Mouse (Mus musculus): ENCODE measurements around the gene Ppp6r3. TPM values are rescaled to one million over a fixed set of nuclear protein-coding genes. Genes with fewer than 3 reads are reported as not detected.
A peak's percentile ranks its signal among the peaks of the same experiment; 100 is the strongest.

Ppp6r3 gene
- 10 to 100 TPM; 76.0 to 85.1 TPM for total RNA-seq (2021)
- long read RNA-seq, experiment 1, full-length matches to known transcripts = 15 of 56 reads
- long read RNA-seq, experiment 1, partial matches to known transcripts = 5 of 56 reads
- long read RNA-seq, experiment 1, other reads (novel, unspliced or antisense) = 36 of 56 reads
- long read RNA-seq, experiment 2, full-length matches to known transcripts = 6 of 36 reads
- long read RNA-seq, experiment 2, partial matches to known transcripts = 8 of 36 reads
- long read RNA-seq, experiment 2, other reads (novel, unspliced or antisense) = 22 of 36 reads

- Histone ChIP-seq H3K27ac (peak within 1 kb of the TSS; percentile 95), H3K4me3 (peak within 1 kb of the TSS; percentile 89)
- DNase-seq (ENCODE audit: extremely low spot score in 1 of 2, low spot score in 2 of 2) = peak; percentile 95 to 97
- TF ChIP-seq CTCF (IDR thresholded peaks at IDR 0.05) = no peak
- intact Hi-C loops (cut with DNase I) = loop anchor here (2.0 to 5.0 kb wide), 2 partner anchors 49 to 189 kb away; partner anchors contain the start of gene Tesmin
Measured at GRCm38 (mm10) chr19:3575632-3576384, at the start of gene Ppp6r3. Gene Ppp6r3, minus strand, starts transcription at chr19:3575749.

DNA sequence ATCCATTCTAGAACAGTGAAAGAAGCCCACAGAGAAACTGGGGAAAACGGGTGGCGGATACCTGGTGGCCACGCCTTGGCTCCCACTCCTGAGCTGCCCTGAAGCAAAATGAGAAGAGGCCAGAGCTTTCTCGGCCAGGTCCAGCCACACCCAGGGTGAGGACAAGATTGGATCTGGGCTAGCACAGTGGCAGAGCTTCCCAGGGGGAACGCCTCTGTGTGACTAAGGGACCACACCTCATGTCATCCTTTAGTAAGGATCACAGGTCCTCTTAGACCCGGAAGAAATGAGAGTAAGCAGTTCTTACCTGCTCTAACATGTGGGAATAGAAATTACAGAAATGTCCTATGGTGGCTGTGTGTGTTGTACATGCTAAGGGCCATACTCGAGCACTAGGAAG is 49.6 kb upstream of the Ppp6r3 start:
- DNase-seq (ENCODE audit: extremely low spot score in 1 of 2, low spot score in 2 of 2) = no peak
- Histone ChIP-seq H3K27ac (no peak overlapping the region), H3K4me3 (no peak overlapping the region)
- intact Hi-C loops (cut with DNase I) = loop anchor here (2.0 kb wide), 1 partner anchor 74 kb away; no protein-coding TSS in a partner anchor
- no peak for TF ChIP-seq CTCF (IDR thresholded peaks at IDR 0.05)

DNA sequence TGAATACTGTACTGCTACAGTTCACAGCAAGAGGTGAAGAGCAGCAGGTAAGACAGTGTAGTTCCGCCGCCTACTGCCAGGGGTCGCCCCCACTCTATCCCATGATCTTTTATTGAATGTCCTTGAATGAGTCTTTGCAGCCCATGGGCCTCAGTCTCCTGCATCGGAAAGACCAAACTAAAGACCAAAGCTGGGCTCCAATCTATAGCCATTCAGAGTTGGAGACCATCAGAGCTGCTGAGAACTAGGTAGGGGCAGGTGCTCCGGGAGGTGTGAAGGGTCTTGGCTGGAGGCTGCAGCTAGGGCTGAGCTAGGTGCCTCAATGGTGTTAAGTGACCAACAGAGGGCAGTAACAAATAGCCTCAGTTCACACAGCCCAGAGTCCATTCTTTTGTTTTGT is 48.3 kb upstream of the Ppp6r3 start:
- peak; percentile 48 for TF ChIP-seq CTCF (IDR thresholded peaks at IDR 0.05)
- H3K4me3 ChIP-seq = no peak overlapping the region
- DNase-seq (ENCODE audit: extremely low spot score in 1 of 2, low spot score in 2 of 2) = peak in 1 of 2 experiments; percentile 26
- intact Hi-C loops (cut with DNase I) = loop anchor here (2.0 to 5.0 kb wide), 2 partner anchors 75 to 93 kb away; no protein-coding TSS in a partner anchor
- no peak overlapping the region for H3K27ac ChIP-seq

GRCm38 (mm10) chr19:3623294-3623693 is 47.7 kb upstream of the Ppp6r3 start:
- no peak overlapping the region for H3K27ac ChIP-seq
- TF ChIP-seq CTCF (IDR thresholded peaks at IDR 0.05) = no peak
- no peak for DNase-seq (ENCODE audit: extremely low spot score in 1 of 2, low spot score in 2 of 2)
- intact Hi-C loops (cut with DNase I) = loop anchor here (5.0 kb wide), 1 partner anchor 94 kb away; no protein-coding TSS in a partner anchor
- no peak overlapping the region for H3K4me3 ChIP-seq

DNA sequence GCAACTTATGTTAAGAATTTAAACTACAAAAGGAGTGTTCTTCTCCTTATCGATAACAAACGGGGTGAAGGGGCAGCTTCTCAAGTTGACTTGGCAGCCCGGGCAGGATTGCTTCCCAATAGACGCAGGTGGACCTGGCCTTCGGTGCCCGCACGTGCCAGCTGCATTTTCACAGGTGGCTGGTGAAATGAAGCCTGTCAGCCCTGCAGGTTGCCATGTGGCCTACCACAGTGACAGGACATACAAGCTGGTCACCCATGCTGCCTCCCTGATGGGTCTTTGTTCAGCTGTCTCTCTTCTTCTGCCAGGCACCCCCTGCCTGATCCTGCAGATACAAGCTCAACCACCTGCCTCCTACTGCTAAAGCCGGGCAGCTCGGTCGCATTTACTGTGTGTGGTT is 45.3 kb upstream of the Ppp6r3 start:
- intact Hi-C loops (cut with DNase I) = loop anchor here (5.0 kb wide), 1 partner anchor 96 kb away; no protein-coding TSS in a partner anchor
- TF ChIP-seq CTCF (IDR thresholded peaks at IDR 0.05) = no peak
- no peak overlapping the region for H3K4me3 ChIP-seq
- H3K27ac ChIP-seq = no peak overlapping the region
- no peak for DNase-seq (ENCODE audit: extremely low spot score in 1 of 2, low spot score in 2 of 2)

- peak; percentile 41 for TF ChIP-seq CTCF (IDR thresholded peaks at IDR 0.05)
- Histone ChIP-seq H3K4me3 (no peak overlapping the region), H3K27ac (no peak overlapping the region)
- no peak for DNase-seq (ENCODE audit: extremely low spot score in 1 of 2, low spot score in 2 of 2)
- intact Hi-C loops (cut with DNase I) = no loop called here
Measured at GRCm38 (mm10) chr19:3619359-3619758, 43.8 kb upstream of the Ppp6r3 start.

DNA sequence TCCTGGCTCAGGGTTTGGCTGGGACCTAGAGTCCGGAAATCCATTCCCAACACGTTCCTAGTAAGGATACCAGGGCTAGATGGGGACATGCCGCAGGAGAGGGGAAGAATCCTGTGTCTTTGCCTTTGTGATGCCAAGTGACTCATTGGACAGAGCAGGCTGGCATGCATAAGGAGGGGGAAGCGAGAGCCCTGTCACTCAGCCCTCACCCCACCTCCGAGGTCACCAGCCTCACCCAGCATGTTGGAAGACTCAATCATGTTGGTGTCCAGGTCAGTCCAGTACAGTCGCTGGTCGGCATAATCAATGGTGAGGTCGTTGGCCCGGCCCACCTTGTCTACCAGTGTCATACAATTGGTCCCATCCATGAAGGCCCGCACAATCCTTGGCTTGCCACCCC is 38.4 kb upstream of the Ppp6r3 start:
- intact Hi-C loops (cut with DNase I) = no loop called here

DNA sequence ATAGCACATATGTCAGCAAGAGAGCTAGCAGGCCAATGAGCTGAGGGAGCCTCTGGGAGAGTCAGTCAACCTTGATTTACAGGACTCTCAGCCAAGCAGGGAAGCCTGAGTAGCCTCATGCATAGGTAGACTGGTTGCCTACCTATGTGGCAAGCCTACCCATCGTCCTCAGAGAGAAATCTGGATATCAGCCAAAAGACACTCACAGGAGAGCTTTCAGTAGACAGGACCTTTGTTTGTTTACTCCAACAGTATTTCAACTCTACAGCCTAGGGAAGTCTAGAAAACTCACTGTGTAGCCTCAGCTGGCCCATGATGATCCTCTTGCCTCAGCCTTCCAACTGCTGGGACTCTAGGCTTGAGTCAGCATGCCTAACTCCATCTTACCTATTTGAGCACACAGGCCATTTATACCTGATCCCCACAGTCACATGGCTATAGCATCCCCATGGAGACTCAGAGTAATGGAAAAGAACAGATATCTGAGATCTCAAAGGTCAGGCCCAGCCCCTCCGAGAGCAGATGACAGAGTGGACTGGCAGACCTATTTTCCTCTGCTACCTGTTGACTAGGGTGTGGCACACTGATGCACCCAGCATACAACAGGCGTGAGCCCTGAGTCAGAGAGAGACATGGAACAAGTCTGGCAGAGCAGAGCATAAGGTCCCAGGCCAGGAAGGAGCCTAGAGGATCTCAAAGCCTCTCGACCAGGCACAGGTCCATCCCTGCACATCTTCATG is 37.2 kb upstream of the Ppp6r3 start:
- Histone ChIP-seq H3K4me3 (no peak overlapping the region), H3K27ac (no peak overlapping the region)
- intact Hi-C loops (cut with DNase I) = no loop called here
- TF ChIP-seq CTCF (IDR thresholded peaks at IDR 0.05) = no peak
- no peak for DNase-seq (ENCODE audit: extremely low spot score in 1 of 2, low spot score in 2 of 2)

More for the DNA sequence above, 38.4 kb upstream of the Ppp6r3 start:
- no peak for DNase-seq (ENCODE audit: extremely low spot score in 1 of 2, low spot score in 2 of 2)
- TF ChIP-seq CTCF (IDR thresholded peaks at IDR 0.05) = no peak
- H3K4me3 ChIP-seq = no peak overlapping the region
- H3K27ac ChIP-seq = no peak overlapping the region

- intact Hi-C loops (cut with DNase I) = no loop called here
- DNase-seq (ENCODE audit: extremely low spot score in 1 of 2, low spot score in 2 of 2) = no peak
- no peak for TF ChIP-seq CTCF (IDR thresholded peaks at IDR 0.05)
- Histone ChIP-seq H3K27ac (no peak overlapping the region), H3K4me3 (no peak overlapping the region)
Measured at GRCm38 (mm10) chr19:3611730-3612129, 36.2 kb upstream of the Ppp6r3 start.

- DNase-seq (ENCODE audit: extremely low spot score in 1 of 2, low spot score in 2 of 2) = no peak
- TF ChIP-seq CTCF (IDR thresholded peaks at IDR 0.05) = no peak
- no peak overlapping the region for H3K27ac ChIP-seq
- H3K4me3 ChIP-seq = no peak overlapping the region
- intact Hi-C loops (cut with DNase I) = no loop called here
Measured at GRCm38 (mm10) chr19:3610886-3611285, 35.3 kb upstream of the Ppp6r3 start.

DNA sequence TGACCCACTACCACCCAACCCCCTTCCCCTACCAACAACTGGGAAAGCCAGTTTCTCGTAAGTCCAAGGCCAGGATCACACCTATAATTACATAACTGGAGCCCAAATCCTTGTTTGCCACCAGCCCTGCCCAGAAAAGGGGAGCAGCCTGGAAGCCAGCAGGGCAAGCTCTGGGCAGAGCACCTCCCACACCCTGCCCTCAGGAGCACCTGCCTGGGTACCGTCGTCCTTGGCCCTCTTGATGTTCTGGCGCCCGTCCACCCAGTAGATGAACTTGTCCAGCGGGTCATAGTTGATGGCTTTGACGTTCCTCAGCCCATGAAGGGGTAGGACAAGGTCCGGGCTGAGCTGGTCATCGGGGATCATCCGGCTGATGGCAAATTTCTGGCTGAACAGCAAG is 34.3 kb upstream of the Ppp6r3 start:
- Histone ChIP-seq H3K4me3 (no peak overlapping the region), H3K27ac (no peak overlapping the region)
- intact Hi-C loops (cut with DNase I) = no loop called here
- DNase-seq (ENCODE audit: extremely low spot score in 1 of 2, low spot score in 2 of 2) = no peak
- no peak for TF ChIP-seq CTCF (IDR thresholded peaks at IDR 0.05)

DNA sequence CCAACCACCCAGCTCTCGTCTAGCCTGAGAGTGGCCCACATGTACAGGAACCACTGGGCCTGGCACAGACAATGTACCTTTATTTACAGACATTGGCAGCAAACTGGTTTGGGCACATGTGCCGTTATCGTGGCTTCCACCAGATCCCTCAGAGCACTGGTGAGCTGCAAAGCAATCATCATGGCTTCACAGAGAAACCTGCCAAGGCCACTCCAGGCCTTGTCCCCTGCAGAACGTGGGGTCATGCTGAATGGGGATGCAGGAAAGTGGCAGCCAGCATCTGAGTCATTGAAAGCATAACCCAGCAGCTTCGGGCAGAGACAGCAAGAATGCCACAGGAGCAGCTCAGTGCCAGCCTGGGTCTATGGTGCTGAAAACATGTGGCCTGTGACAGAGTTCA is 18.8 kb upstream of the Ppp6r3 start:
- H3K4me3 ChIP-seq = no peak overlapping the region
- intact Hi-C loops (cut with DNase I) = no loop called here
- no peak for DNase-seq (ENCODE audit: extremely low spot score in 1 of 2, low spot score in 2 of 2)
- no peak for TF ChIP-seq CTCF (IDR thresholded peaks at IDR 0.05)
- no peak overlapping the region for H3K27ac ChIP-seq

Measured in left cerebral cortex, adult 2 months (tissue).